Mouse (Mus musculus): Measurements from ENCODE around the gene Ccdc6.

- TF ChIP-seq FLI1 (IDR thresholded peaks at IDR 0.05; ENCODE audit: low read length) (no peak), GATA1 (IDR thresholded peaks at IDR 0.05; ENCODE audit: borderline replicate concordance, low read length) (no peak)
Measured at GRCm38 (mm10) chr10:70194283-70194682, 97.4 kb downstream of the Ccdc6 start.
